Mouse (Mus musculus): ENCODE data around the gene Galntl6. TPM values are rescaled to one million over a fixed set of nuclear protein-coding genes. Genes with fewer than 3 reads are reported as not detected.
A peak's percentile ranks its signal among the peaks of the same experiment; 100 is the strongest.

Galntl6 gene
- polyA plus RNA-seq, 1 experiment from 2014 or later: 17.1 TPM

GRCm38 (mm10) chr8:58228725-58229124, 683.7 kb downstream of the Galntl6 start:
- H3K4me2 ChIP-seq: no peak overlapping the region
- no peak for ATAC-seq (replicated peaks)
- 93% methylated on average over 1 of the region's 1 CpGs for WGBS
- H3K9me3 ChIP-seq: no peaks in the 10 kb centered on the region
- H3K27ac ChIP-seq: no peak overlapping the region
- no peaks in the 10 kb centered on the region for H3K4me1 ChIP-seq
- H3K9ac ChIP-seq: no peak overlapping the region
- no peaks in the 10 kb centered on the region for H3K27me3 ChIP-seq (replicated peaks)
- H3K36me3 ChIP-seq (replicated peaks): no peaks in the 10 kb centered on the region
- no peak overlapping the region for H3K4me3 ChIP-seq

GRCm38 (mm10) chr8:58217885-58218284, 694.6 kb downstream of the Galntl6 start:
- Histone ChIP-seq H3K27ac (no peak overlapping the region), H3K4me3 (no peak overlapping the region), H3K9ac (no peak overlapping the region), H3K9me3 (no peaks in the 10 kb centered on the region), H3K4me1 (no peaks in the 10 kb centered on the region), H3K4me2 (no peak overlapping the region), H3K36me3 (replicated peaks) (no peaks in the 10 kb centered on the region), H3K27me3 (replicated peaks) (no peaks in the 10 kb centered on the region)
- WGBS: 74% methylated on average over 8 of the region's 8 CpGs
- ATAC-seq (replicated peaks): no peak

GRCm38 (mm10) chr8:58189694-58190093, 722.7 kb downstream of the Galntl6 start:
- no peak for ATAC-seq (replicated peaks)
- H3K27ac ChIP-seq: no peak overlapping the region
- H3K4me3 ChIP-seq: no peak overlapping the region
- no peaks in the 10 kb centered on the region for H3K9me3 ChIP-seq
- no peaks in the 10 kb centered on the region for H3K4me1 ChIP-seq
- H3K36me3 ChIP-seq (replicated peaks): no peaks in the 10 kb centered on the region
- H3K27me3 ChIP-seq (replicated peaks): no peaks in the 10 kb centered on the region
- WGBS: 94% methylated on average over 1 of the region's 1 CpGs
- H3K9ac ChIP-seq: no peak overlapping the region
- no peak overlapping the region for H3K4me2 ChIP-seq

GRCm38 (mm10) chr8:58146961-58147360, 765.5 kb downstream of the Galntl6 start:
- H3K27me3 ChIP-seq (replicated peaks): no peaks in the 10 kb centered on the region
- no peak overlapping the region for H3K4me3 ChIP-seq
- no peak; the same call in 1 of the 2 replicates for ATAC-seq (replicated peaks)
- H3K4me2 ChIP-seq: no peak overlapping the region
- H3K4me1 ChIP-seq: no peaks in the 10 kb centered on the region
- WGBS: 17% methylated on average over 1 of the region's 1 CpGs
- no peak overlapping the region for H3K27ac ChIP-seq
- no peaks in the 10 kb centered on the region for H3K36me3 ChIP-seq (replicated peaks)
- no peaks in the 10 kb centered on the region for H3K9me3 ChIP-seq
- H3K9ac ChIP-seq: no peak overlapping the region

- Histone ChIP-seq H3K4me1 (no peaks in the 10 kb centered on the region), H3K9ac (no peak overlapping the region), H3K4me3 (no peak overlapping the region), H3K27ac (no peak overlapping the region), H3K9me3 (no peaks in the 10 kb centered on the region), H3K27me3 (replicated peaks) (no peaks in the 10 kb centered on the region), H3K4me2 (no peak overlapping the region), H3K36me3 (replicated peaks) (no peaks in the 10 kb centered on the region)
- peak; percentile 62; the same call in 1 of the 2 replicates for ATAC-seq (replicated peaks)
- 45% methylated on average over 4 of the region's 4 CpGs for WGBS
Observed at GRCm38 (mm10) chr8:58086733-58087132, 825.7 kb downstream of the Galntl6 start.

GRCm38 (mm10) chr8:58084931-58085330, 827.5 kb downstream of the Galntl6 start:
- Histone ChIP-seq H3K27me3 (replicated peaks) (no peaks in the 10 kb centered on the region), H3K9ac (no peak overlapping the region), H3K4me2 (no peak overlapping the region), H3K4me3 (no peak overlapping the region), H3K36me3 (replicated peaks) (no peaks in the 10 kb centered on the region), H3K4me1 (no peaks in the 10 kb centered on the region), H3K9me3 (no peaks in the 10 kb centered on the region), H3K27ac (no peak overlapping the region)
- ATAC-seq (replicated peaks): no peak
- WGBS: 82% methylated on average over 6 of the region's 6 CpGs

- Histone ChIP-seq H3K4me3 (no peak overlapping the region), H3K4me2 (no peak overlapping the region), H3K4me1 (no peaks in the 10 kb centered on the region), H3K9me3 (no peaks in the 10 kb centered on the region), H3K27ac (no peak overlapping the region), H3K27me3 (replicated peaks) (no peaks in the 10 kb centered on the region), H3K9ac (no peak overlapping the region), H3K36me3 (replicated peaks) (no peaks in the 10 kb centered on the region)
- no peak for ATAC-seq (replicated peaks)
- WGBS: 86% methylated on average over 5 of the region's 5 CpGs
Observed at GRCm38 (mm10) chr8:58081715-58082114, 830.7 kb downstream of the Galntl6 start.

GRCm38 (mm10) chr8:58074611-58075010, 837.8 kb downstream of the Galntl6 start:
- WGBS: 81% methylated on average over 4 of the region's 4 CpGs
- no peaks in the 10 kb centered on the region for H3K9me3 ChIP-seq
- no peak overlapping the region for H3K4me3 ChIP-seq
- no peak overlapping the region for H3K4me2 ChIP-seq
- no peaks in the 10 kb centered on the region for H3K27me3 ChIP-seq (replicated peaks)
- no peak for ATAC-seq (replicated peaks)
- no peak overlapping the region for H3K27ac ChIP-seq
- no peaks in the 10 kb centered on the region for H3K36me3 ChIP-seq (replicated peaks)
- no peak overlapping the region for H3K9ac ChIP-seq
- H3K4me1 ChIP-seq: no peaks in the 10 kb centered on the region

GRCm38 (mm10) chr8:58073733-58074132, 838.7 kb downstream of the Galntl6 start:
- no peak overlapping the region for H3K9ac ChIP-seq
- no peaks in the 10 kb centered on the region for H3K4me1 ChIP-seq
- no peak for ATAC-seq (replicated peaks)
- 100% methylated on average over 1 of the region's 1 CpGs for WGBS
- no peaks in the 10 kb centered on the region for H3K36me3 ChIP-seq (replicated peaks)
- no peak overlapping the region for H3K27ac ChIP-seq
- no peaks in the 10 kb centered on the region for H3K9me3 ChIP-seq
- H3K4me3 ChIP-seq: no peak overlapping the region
- H3K27me3 ChIP-seq (replicated peaks): no peaks in the 10 kb centered on the region
- H3K4me2 ChIP-seq: no peak overlapping the region

- H3K4me3 ChIP-seq: no peak overlapping the region
- 63% methylated on average over 3 of the region's 3 CpGs for WGBS
- no peak overlapping the region for H3K4me2 ChIP-seq
- no peak overlapping the region for H3K27ac ChIP-seq
- no peaks in the 10 kb centered on the region for H3K36me3 ChIP-seq (replicated peaks)
- no peaks in the 10 kb centered on the region for H3K27me3 ChIP-seq (replicated peaks)
- ATAC-seq (replicated peaks): peak; percentile 54; the same call in 1 of the 2 replicates
- H3K4me1 ChIP-seq: no peaks in the 10 kb centered on the region
- H3K9ac ChIP-seq: no peak overlapping the region
- H3K9me3 ChIP-seq: no peaks in the 10 kb centered on the region
Observed at GRCm38 (mm10) chr8:58032271-58032670, 880.2 kb downstream of the Galntl6 start.

GRCm38 (mm10) chr8:58025558-58025957, 886.9 kb downstream of the Galntl6 start:
- no peaks in the 10 kb centered on the region for H3K9me3 ChIP-seq
- ATAC-seq (replicated peaks): no peak
- H3K9ac ChIP-seq: no peak overlapping the region
- H3K36me3 ChIP-seq (replicated peaks): no peaks in the 10 kb centered on the region
- 93% methylated on average over 4 of the region's 4 CpGs for WGBS
- no peak overlapping the region for H3K4me2 ChIP-seq
- H3K4me1 ChIP-seq: no peaks in the 10 kb centered on the region
- no peak overlapping the region for H3K4me3 ChIP-seq
- H3K27me3 ChIP-seq (replicated peaks): no peaks in the 10 kb centered on the region
- H3K27ac ChIP-seq: no peak overlapping the region

- Histone ChIP-seq H3K27ac (no peak overlapping the region), H3K36me3 (replicated peaks) (no peaks in the 10 kb centered on the region), H3K27me3 (replicated peaks) (no peaks in the 10 kb centered on the region), H3K9ac (no peak overlapping the region), H3K4me3 (no peak overlapping the region), H3K4me1 (no peaks in the 10 kb centered on the region), H3K9me3 (no peaks in the 10 kb centered on the region), H3K4me2 (no peak overlapping the region)
- no peak; the same call in 1 of the 2 replicates for ATAC-seq (replicated peaks)
- 84% methylated on average over 1 of the region's 1 CpGs for WGBS
Observed at GRCm38 (mm10) chr8:58025094-58025493, 887.3 kb downstream of the Galntl6 start.

- Histone ChIP-seq H3K4me1 (no peaks in the 10 kb centered on the region), H3K9ac (no peak overlapping the region), H3K27ac (no peak overlapping the region), H3K9me3 (no peaks in the 10 kb centered on the region), H3K4me3 (no peak overlapping the region), H3K36me3 (replicated peaks) (no peaks in the 10 kb centered on the region), H3K4me2 (no peak overlapping the region), H3K27me3 (replicated peaks) (no peaks in the 10 kb centered on the region)
- WGBS: 84% methylated on average over 2 of the region's 2 CpGs
- ATAC-seq (replicated peaks): no peak
Observed at GRCm38 (mm10) chr8:58023426-58024176, 888.8 kb downstream of the Galntl6 start.

Data from midbrain, embryonic 15.5 days (tissue).